Mouse (Mus musculus): ENCODE results near the gene Dact3.

- no peak for TF ChIP-seq CTCF (IDR thresholded peaks at IDR 0.05; ENCODE audit: insufficient read depth, low read length)
- 0 out of 2 replicates have a peak, but pooled peaks have one; percentile 10 for TF ChIP-seq POLR2A (IDR thresholded peaks at IDR 0.05; ENCODE audit: borderline replicate concordance, extremely low read depth, low read depth, low read length)
Measured at GRCm38 (mm10) chr7:16841561-16842560, 33.3 kb upstream of the Dact3 start.
